Mouse (Mus musculus): ENCODE data around the gene Nfasc. TPM values are rescaled to one million over a fixed set of nuclear protein-coding genes. Genes with fewer than 3 reads are reported as not detected.

Nfasc gene
- total RNA-seq, 2 experiments from 2014 or later, result 3.4 to 5.2 TPM

DNA sequence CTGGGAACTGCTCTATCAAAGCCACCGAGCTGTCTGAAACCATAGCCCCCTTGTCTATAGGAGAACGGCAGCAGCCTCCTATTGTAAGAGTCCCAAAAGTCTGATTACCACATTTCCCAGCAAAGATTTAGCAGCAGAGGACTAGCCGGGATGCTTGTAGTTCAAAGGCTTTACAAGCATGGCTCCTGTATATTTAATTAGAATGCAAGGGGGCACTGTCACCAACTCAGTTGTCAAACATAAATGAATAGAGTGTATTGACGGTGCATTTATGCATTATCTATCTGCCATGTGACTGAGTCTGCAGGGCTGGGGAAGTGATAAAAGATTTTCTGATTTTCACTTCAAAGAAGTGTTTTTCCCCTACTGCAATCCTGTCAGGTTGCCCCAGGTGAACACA is 156.2 kb downstream of the Nfasc start:
- DNase-seq (ENCODE audit: low spot score in 2 of 2), result no peak

DNA sequence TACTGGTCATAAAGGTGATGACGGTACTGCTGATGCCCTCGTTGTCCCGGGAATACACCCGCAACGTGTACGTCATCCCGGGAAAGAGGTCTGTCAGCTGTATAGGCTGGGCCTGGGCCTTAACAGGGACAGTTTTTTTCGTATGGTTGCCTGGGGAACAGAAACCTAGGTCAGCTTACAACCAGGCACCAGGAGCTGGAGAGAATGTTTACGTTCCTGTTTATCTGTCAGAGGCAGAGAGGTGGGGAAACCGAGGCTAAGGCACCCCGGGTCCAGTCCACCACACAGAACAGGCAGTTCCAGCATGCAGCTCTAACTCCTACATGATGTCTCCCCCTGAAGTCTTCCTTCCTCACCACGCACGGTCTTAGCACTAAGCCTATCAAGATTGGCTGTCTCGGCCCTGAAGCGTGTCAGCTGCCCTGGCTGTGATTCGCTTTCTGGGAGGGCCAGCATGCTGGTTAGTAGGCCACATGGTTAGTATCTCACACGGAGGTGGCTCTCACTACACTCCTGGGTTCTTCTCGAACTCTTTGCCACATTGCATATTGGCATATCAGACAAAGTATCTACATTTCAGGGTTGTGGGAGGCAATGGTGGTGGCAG is 158.5 kb downstream of the Nfasc start:
- no peak for DNase-seq (ENCODE audit: low spot score in 2 of 2)

DNA sequence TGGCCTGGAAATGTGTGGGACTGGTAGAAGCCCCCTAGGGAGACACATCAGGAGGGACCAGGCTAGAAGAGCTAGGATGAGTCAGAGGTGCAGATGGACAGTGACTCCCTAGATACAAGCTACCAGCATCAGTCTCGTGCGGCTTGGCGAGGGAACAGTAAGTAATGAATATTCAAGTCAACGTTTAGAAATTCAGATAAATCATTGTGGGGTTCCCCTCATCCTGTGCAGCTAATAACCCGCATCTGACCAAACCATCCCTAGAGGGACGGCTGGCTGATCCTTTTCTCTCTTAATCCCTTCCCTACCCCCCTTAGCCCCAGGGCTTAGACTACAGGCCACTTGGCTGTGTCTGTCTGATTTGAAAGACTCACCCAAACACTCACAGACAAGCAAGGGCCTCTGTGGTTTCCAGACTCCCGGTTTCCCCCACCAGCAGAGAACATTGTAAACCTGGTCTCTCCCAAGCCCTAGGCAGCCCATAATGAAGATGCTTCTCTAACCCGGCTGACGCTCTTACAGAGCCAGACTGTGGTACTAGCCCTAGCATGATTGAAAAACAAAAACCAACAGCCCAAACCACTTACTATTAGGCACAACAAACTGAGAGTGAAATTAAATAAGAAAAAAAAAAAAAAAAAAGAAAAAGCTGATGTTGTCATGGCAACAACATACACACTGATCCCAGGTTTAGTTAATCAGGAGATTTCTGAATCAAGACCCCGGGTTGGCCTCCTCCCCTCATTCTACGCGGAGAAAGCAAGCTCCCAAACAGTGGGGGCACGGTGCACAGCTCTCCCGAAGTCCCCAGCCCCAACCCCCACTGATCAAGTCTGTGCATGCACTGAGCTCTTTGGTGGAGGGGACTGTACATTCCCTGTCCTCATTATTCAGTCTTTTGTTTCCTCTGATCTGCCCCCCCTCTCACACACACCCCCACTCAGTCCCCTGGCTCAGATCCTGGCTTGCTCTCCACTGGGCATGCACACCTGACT is 159.5 kb downstream of the Nfasc start:
- DNase-seq (ENCODE audit: low spot score in 2 of 2), result no peak

DNA sequence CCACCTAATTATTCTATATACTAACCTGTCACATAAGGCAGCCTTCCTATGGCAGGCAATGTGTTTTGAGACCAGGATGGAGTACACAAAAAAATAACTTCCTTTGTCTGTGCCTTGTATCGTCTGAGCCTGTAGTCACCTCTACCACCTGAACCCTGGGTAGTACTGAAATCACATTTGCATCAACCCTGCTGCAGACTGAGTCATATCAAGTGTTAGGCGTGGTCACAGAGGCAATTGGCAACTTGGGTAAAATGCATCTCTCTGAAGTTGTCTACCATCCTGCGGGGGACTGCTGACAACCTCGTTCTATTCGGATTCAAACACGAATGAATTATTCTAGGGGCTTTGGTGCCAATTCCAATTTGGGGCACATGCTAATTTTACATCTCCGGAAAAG is 161.5 kb downstream of the Nfasc start:
- no peak for DNase-seq (ENCODE audit: low spot score in 2 of 2)

DNA sequence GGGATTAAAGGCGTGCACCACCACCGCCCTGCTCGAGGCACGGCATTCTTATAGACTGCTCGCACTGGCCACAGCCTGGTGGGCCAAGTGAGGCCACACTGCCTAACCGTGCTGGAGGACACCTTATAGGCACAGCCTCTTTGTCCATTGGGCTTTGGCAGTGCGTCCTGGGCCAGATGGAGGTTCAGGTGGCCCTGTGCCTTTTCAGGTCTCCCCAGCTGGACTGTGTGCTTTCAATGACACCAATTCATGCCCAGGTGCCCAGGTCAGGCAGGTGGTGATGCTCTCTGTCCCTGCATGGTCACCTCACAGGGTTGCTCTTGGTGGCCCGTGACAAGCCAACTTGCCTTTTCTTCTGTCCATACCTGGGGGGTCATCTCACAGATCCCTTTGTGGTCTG is 164.8 kb downstream of the Nfasc start:
- DNase-seq (ENCODE audit: low spot score in 2 of 2), result no peak

DNA sequence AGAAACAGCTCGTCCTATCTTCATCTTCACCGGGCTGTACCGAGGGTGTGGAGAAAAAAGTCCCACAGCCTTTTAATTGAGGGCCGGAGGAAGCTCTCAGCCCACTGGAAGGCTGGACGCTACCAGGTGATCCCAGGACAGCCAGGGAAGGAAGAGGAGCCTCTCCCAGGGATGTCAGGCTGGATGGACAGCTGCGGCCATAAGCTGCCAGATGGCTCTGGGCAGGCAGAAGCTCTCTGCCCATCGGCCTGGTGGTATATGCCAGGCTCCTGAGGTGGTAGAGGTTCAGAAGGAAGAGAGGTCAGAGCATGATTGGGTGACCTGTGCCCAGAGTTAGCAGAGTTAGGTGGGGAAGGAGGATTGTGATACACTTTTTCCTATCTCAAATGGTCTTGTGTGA is 168.7 kb downstream of the Nfasc start:
- DNase-seq (ENCODE audit: low spot score in 2 of 2), result no peak

DNA sequence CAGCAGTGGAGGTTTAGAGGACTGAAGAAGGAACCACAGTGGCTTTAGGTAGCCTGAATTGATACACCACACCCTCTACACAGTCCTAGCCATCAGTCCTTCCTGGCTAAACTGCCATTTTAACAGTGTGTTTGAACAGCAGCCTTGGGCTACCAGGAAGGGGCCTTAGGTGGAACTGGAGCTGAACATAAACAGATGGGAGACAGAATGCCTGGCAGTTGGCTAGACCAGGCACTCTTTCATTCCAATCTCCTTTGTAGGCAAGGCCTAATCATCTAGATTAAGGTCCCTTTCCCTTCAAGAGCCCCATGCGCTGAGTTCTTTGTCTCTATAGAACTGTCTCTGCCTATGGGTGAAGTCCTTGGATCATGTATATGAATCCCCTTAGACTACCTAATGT is 170.0 kb downstream of the Nfasc start:
- no peak for DNase-seq (ENCODE audit: low spot score in 2 of 2)

DNA sequence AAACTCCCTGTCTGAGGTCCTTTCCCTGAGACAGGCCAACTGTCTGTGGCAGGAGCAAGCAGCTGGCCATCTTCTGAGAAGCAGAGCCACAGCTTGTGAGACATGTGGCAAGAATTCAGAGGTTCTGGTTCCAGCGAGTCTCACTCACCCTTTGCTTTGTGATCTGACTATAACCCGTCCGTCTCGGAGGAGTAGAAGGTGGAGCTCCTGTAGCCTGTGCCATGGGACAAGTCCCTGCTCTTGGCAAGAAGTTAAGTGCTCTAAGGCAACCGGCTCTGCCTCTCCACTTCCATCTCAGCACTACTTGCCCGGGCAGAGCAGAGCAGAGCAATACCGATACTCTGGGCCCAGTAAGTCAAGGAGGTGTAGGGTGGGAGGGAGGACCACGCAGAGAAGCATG is 170.7 kb downstream of the Nfasc start:
- no peak for DNase-seq (ENCODE audit: low spot score in 2 of 2)

DNA sequence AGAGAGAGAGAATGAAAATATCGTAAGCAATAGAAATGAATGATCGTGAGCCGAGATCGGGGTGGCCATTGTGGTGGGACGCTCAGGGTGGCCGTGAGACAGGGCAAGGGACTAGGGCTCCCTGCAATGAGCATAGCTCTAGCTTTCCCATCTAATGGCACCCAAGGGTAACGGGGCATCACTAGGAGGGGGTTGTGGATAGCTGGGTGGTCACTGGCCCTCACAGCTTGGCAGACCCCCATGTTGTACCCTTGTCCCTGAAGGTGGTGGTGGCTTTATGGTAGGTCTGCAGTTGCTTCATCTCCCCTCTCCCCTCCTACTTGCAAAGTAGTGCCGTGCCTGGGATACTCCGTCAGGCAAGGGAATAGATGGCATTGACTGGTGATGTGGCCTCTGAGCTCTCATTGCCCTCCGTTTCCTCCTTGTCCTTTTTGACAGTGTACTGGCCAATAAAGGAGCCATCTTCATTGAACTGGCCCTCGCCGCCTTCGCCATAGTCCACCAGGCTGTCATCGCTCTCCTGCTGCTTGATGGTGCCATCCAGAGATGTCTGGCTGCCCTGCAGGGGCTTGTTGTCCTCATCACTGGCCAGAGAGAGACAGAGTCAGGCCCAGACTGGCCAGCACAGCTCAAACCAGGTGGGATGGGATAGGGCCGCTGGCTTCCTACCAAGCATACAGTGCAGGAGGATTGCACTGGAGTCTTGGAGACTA is 171.4 kb downstream of the Nfasc start:
- DNase-seq (ENCODE audit: low spot score in 2 of 2), result no peak

DNA sequence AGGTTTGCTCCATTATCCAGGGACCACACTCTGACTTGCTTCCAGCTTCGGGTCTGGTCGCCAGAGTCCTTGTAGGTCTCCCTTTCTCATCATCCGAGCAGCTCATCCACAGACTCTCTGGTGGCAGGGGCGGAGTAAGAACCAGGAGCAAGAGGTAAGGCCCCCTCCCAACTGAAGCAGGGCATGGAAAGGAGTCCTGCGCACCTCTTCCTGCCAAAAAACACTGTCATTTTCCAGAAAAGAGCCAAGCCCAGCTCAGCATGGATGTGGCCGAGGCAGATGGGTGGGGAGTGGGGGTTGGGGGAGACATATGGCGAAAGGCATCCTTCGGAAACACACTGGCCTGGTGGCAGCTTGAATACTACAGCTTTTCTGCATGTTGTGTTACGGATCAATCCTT is 172.1 kb downstream of the Nfasc start:
- DNase-seq (ENCODE audit: low spot score in 2 of 2), result no peak

DNA sequence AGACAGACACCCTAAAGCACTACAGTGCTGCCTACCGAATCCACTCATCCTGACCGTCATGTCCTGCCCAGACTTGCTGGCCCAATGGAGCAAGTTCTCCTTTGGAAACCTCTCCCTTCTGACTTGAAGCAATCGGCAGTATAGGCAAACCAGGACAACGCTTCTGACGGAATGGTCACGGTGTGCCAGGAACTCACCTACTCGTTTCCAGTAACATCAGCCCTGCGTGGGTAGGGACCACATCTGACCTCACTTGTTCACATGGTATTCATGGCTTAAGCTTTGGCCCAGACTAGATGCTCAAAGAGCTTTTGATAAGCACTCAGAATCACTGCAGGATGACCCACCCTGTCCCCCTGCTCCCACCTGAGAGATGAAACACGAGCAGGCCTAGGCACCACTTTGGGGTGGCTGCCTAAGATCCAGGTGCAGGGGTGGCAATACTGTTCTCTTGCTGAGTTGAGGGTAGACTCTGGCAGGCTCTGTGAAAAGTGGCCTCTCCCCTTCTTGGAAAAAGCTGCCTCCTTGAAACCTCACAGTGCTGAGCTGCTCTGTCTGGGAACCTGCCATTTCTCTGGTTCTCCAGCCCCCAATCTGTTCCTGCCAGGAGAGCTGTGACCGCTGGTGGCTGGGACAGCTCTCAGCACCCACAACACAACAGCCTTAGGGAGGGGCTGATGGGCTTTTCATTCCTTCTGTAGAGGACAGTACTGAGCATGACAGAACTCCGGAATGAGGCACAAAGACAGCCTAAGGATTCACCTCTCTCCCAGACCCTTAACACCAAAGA is 174.1 kb downstream of the Nfasc start:
- DNase-seq (ENCODE audit: low spot score in 2 of 2), result no peak

DNA sequence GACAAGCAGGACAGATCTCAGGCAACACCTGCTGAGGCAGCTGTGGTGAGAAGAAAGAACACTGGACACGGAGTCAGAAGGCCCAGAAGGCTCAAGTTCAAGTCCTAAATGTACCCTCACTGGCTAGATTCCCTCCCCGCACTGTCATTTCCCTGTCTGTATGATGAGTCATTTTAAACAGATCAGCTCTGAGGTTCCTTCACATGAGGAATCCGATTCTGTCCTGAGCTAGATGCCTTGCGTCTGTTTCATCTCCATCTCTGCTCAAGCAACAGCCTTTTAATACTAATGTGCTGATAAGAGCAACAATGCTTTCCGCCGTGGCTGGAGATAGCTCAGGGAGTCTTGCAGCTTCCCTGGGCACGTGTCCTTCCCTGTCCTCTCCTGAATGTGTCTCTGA is 175.8 kb downstream of the Nfasc start:
- DNase-seq (ENCODE audit: low spot score in 2 of 2), result no peak

DNA sequence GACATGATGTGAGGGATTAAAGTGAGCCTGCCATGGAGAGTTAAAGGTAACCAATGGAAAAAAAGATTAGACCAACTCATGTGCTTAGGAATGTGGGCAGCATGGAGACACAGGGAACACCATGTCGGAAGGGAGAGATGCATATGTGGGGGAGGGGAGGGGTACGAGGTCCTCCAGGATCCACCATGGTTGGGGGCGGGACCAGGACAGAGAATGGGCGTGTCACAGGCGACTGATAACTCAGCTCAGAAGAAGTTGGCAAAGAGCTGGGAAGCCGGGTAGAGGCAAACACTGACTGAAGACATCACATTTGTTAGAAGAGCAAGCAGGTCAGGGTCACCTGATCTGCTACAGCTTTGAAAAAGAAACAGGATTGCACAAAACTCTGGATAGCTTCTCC is 176.7 kb downstream of the Nfasc start:
- DNase-seq (ENCODE audit: low spot score in 2 of 2), result peak in 1 of 2 experiments; percentile 25

DNA sequence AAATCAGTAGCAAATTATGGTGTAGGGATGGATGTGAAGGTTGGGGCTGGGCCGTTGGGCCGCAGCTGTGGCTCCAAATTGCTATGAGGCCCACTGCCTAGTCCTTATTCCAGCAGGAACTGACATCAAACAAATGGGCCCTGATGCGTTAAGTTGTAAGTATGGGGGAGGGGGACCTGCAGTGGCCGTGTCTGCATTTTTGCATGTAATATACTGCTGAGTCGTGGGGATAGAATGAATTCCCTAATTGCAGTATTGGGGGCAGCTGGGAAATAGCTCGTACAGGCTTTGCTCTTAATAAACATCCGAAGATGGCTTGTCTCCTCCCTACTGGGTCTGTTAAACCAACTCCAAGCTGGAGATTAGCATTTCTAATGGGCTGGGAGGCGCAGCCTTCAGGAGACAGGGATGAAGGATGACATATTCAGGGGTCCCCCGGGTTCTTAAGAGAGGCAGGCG is 179.2 kb downstream of the Nfasc start:
- DNase-seq (ENCODE audit: low spot score in 2 of 2), result no peak

DNA sequence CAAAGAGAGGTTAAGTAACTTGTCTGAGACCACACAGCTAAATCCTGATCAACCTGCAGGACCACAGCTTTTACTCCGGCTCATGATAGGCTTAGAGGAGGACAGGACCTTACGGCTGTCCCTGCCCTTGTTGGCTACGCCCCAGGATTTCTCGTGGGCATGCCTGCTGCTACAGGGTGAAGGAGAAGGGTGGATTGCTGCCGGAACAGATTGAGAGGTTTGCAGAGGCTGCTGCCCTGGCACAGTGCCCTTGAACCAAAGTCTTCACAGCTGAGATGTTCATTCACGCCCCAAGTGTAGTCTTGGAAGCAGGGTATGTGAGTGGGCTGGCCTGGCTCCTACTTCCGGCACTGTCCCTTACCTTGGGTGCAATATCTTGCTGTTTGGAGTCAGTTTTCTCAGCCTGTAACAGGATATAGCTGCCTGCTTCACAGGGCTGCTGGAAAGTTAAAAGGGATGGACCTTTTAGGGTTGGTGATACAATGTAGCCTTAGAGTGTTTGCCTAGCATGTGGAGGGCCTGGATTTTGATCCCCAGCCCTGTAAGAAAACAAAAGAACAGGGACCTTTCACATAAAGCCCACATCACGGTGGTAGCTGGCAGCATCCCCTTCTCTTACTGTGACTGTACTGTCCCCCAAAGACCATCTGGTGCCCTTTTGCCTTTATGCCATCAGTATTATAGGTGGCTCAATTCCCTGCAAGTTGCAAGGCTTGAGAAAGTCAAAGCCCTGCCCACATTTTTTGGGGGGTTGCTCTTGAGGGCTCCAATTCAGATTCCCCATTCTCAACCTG is 180.5 kb downstream of the Nfasc start:
- no peak for DNase-seq (ENCODE audit: low spot score in 2 of 2)

DNA sequence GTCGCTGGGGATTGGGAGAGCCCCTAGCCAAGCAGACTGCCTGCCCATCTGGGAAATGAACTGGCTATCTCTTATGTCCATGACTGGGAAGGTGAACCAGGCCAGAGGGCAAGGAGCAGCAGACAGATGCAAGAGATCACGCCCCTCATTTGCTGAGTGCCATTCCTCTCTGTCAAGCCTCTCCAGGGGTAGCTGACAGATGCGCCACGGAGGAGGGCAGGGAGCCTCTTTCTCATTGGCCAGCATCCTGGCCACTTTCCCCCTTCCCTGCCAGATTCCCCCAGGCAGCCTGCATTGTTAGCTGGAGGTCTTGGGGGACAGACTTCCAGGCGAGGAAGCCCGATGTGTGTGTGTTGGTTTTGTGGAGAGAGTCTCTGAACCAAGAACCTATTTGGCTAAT is 182.6 kb downstream of the Nfasc start:
- DNase-seq (ENCODE audit: low spot score in 2 of 2), result no peak

DNA sequence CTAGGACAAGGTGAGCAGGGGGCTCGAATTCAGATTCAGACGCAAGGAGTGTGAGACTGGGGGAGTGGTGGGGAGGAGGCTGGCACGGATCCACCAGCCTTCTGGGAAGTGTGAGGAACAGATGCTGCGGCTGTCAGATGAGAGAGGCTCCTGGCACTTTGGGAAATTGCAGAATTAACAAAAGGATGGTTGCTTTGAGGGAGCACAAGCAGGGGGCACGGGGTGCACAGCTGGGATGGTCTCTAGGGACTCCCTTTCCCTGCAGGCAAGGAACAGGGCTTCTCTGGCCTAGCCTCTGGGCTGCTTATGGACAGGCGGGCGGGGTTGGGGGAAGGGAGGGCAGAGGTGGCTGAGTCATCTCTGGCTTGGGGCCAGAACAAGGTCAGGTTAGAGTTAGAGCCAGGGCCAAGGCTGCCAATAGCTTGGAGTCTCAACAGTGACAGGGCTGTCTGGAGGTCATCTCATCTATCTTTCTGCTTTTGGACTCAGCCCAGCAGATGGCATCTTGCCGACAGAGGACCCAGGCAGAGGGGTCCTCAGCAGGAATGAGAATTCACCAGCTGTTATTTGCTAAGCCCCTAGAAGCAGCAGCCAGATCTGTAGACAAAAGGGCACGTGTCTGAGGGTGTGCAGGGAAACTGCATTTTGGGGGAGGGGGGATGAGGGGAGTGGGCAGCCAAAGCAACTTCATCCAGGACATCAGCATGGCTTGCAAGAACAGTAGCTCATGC is 183.5 kb downstream of the Nfasc start:
- DNase-seq (ENCODE audit: low spot score in 2 of 2), result peak; percentile 63 to 80

DNA sequence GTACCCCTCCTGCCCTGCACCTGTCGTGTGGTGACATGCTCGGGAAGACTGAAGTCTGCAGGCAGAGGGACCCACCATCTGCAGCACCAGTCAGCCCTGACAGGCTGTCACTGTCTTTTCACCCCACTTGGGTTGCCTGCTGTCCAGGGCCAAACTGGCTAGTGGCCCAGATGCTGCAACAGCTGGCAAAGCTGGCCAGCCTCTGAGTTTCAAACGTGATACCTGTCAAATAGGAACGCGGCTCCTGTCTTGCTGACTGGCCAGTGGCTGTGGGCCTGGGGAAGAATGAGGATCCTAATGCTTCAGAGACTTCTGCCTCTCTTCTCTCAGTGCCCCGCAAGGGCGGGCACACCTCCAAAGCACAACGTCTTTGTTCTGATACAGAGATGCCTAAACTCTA is 197.8 kb downstream of the Nfasc start:
- no peak for DNase-seq (ENCODE audit: low spot score in 2 of 2)

DNA sequence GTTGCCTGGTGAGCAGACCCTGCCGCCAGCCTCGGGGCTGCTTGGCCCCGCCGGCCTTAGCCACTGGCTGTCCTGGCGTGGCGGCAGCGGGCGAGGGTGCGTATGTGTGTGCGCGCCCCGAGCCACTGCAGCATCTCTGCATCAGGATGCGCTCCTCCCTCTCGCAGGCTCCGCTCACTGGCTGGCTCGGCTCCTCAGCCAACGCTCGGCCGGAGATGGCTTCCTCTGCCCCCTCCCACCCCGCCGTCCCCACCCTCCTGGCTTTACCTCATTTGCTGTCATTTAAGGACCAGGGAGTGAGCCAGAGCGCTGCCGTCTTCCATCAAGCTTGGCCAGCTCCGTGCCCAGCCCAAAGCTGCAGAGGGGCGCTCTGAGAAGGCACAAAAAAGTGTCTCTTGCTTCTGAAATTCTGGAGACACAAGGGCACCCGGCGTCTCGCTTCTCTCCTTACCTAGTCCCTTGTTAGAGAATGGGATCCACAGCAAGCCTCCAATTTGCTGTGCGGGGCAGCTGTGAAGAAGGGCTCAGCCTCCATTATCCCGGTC is 198.8 kb downstream of the Nfasc start, which contains the start of gene Cntn2:
TSS of gene Cntn2 (minus strand) at position 495 of the 545 bp plus-strand sequence.
- no peak for DNase-seq (ENCODE audit: low spot score in 2 of 2)
